Mouse (Mus musculus): ENCODE measurements around the gene Robo1.
A peak's percentile ranks its signal among the peaks of the same experiment; 100 is the strongest.

Gene Robo1

GRCm38 (mm10) chr16:72800121-72800749 lies 492.1 kb downstream of the Robo1 start:
- DNase-seq (ENCODE audit: inconsistent age in 2 of 2, low spot score in 1 of 2): no peak

GRCm38 (mm10) chr16:72800788-72801187 lies 492.7 kb downstream of the Robo1 start:
- DNase-seq (ENCODE audit: inconsistent age in 2 of 2, low spot score in 1 of 2): no peak

GRCm38 (mm10) chr16:72808351-72808750 lies 500.2 kb downstream of the Robo1 start:
- DNase-seq (ENCODE audit: inconsistent age in 2 of 2, low spot score in 1 of 2): peak; percentile 34 to 77

GRCm38 (mm10) chr16:72810942-72811341 lies 502.8 kb downstream of the Robo1 start:
- DNase-seq (ENCODE audit: inconsistent age in 2 of 2, low spot score in 1 of 2): no peak

GRCm38 (mm10) chr16:72811494-72811893 lies 503.4 kb downstream of the Robo1 start:
- DNase-seq (ENCODE audit: inconsistent age in 2 of 2, low spot score in 1 of 2): peak in 1 of 2 experiments; percentile 55

- DNase-seq (ENCODE audit: inconsistent age in 2 of 2, low spot score in 1 of 2): no peak
These were observed 503.8 kb downstream of the Robo1 start for GRCm38 (mm10) chr16:72811908-72812307.

GRCm38 (mm10) chr16:72828381-72828780 lies 520.3 kb downstream of the Robo1 start:
- peak in 1 of 2 experiments; percentile 56 for DNase-seq (ENCODE audit: inconsistent age in 2 of 2, low spot score in 1 of 2)

- peak in 1 of 2 experiments; percentile 65 for DNase-seq (ENCODE audit: inconsistent age in 2 of 2, low spot score in 1 of 2)
These were observed 521.4 kb downstream of the Robo1 start for GRCm38 (mm10) chr16:72829530-72829929.

- peak in 1 of 2 experiments; percentile 22 for DNase-seq (ENCODE audit: inconsistent age in 2 of 2, low spot score in 1 of 2)
These were observed 522.4 kb downstream of the Robo1 start for GRCm38 (mm10) chr16:72830394-72831056.

GRCm38 (mm10) chr16:72834266-72834665 lies 526.2 kb downstream of the Robo1 start:
- DNase-seq (ENCODE audit: inconsistent age in 2 of 2, low spot score in 1 of 2): peak in 1 of 2 experiments; percentile 18

- DNase-seq (ENCODE audit: inconsistent age in 2 of 2, low spot score in 1 of 2): no peak
These were observed 530.9 kb downstream of the Robo1 start for GRCm38 (mm10) chr16:72839031-72839430.

- peak in 1 of 2 experiments; percentile 48 for DNase-seq (ENCODE audit: inconsistent age in 2 of 2, low spot score in 1 of 2)
These were observed 533.0 kb downstream of the Robo1 start for GRCm38 (mm10) chr16:72841066-72841465.

- no peak for DNase-seq (ENCODE audit: inconsistent age in 2 of 2, low spot score in 1 of 2)
These were observed 546.0 kb downstream of the Robo1 start for GRCm38 (mm10) chr16:72854101-72854500.

- DNase-seq (ENCODE audit: inconsistent age in 2 of 2, low spot score in 1 of 2): no peak
These were observed 546.9 kb downstream of the Robo1 start for GRCm38 (mm10) chr16:72854809-72855503.

GRCm38 (mm10) chr16:72861707-72862277 lies 553.7 kb downstream of the Robo1 start:
- no peak for DNase-seq (ENCODE audit: inconsistent age in 2 of 2, low spot score in 1 of 2)

- no peak for DNase-seq (ENCODE audit: inconsistent age in 2 of 2, low spot score in 1 of 2)
These were observed 557.9 kb downstream of the Robo1 start for GRCm38 (mm10) chr16:72866011-72866410.

GRCm38 (mm10) chr16:72874934-72875732 lies 567.0 kb downstream of the Robo1 start:
- DNase-seq (ENCODE audit: inconsistent age in 2 of 2, low spot score in 1 of 2): no peak

GRCm38 (mm10) chr16:72888108-72888507 lies 580.0 kb downstream of the Robo1 start:
- DNase-seq (ENCODE audit: inconsistent age in 2 of 2, low spot score in 1 of 2): peak in 1 of 2 experiments; percentile 68

GRCm38 (mm10) chr16:72889401-72889800 lies 581.3 kb downstream of the Robo1 start:
- no peak for DNase-seq (ENCODE audit: inconsistent age in 2 of 2, low spot score in 1 of 2)

GRCm38 (mm10) chr16:72897125-72897524 lies 589.0 kb downstream of the Robo1 start:
- peak in 1 of 2 experiments; percentile 82 for DNase-seq (ENCODE audit: inconsistent age in 2 of 2, low spot score in 1 of 2)

- no peak for DNase-seq (ENCODE audit: inconsistent age in 2 of 2, low spot score in 1 of 2)
These were observed 600.8 kb downstream of the Robo1 start for GRCm38 (mm10) chr16:72908895-72909294.

All from adrenal gland, adult (tissue).